Mouse (Mus musculus): ENCODE results near the gene Fam208b. TPM values are rescaled to one million over a fixed set of nuclear protein-coding genes. Genes with fewer than 3 reads are reported as not detected.

Gene Fam208b
- total and polyA plus RNA-seq, 2 experiments from 2014 or later = 10.1 to 34.9 TPM

GRCm38 (mm10) chr13:3610118-3610794, 652 bp downstream of the Fam208b start:
- H3K4me3 ChIP-seq (ENCODE audit: low read depth, low read length) = peak overlapping the region; percentile 97
- peak overlapping the region; percentile 79 for H3K9ac ChIP-seq (replicated peaks; ENCODE audit: low read length, poor library complexity, severe bottlenecking)
- peak; percentile 29 for DNase-seq (ENCODE audit: low spot score)
- H3K27ac ChIP-seq (ENCODE audit: low read depth, low read length) = peak overlapping the region; percentile 89
- WGBS = 1% methylated on average over 41 of the region's 50 CpGs
- H3K4me2 ChIP-seq (ENCODE audit: low read depth, low read length, poor library complexity, severe bottlenecking) = peak overlapping the region; percentile 88
- H3K27me3 ChIP-seq (ENCODE audit: insufficient read depth, low read length) = no peaks in the 10 kb centered on the region; the same call in 1 of the 2 replicates
- H3K9me3 ChIP-seq (ENCODE audit: low read length) = no peaks in the 10 kb centered on the region
- peak; percentile 53; the same call in 1 of the 2 replicates for ATAC-seq (ENCODE audit: low FRiP score)
- no peaks in the 10 kb centered on the region for H3K4me1 ChIP-seq (ENCODE audit: insufficient read depth, low read length)
- TF ChIP-seq CTCF (IDR thresholded peaks at IDR 0.05) = no peak
- no peaks in the 10 kb centered on the region for H3K36me3 ChIP-seq (ENCODE audit: insufficient read depth, low read length)

- 26% methylated on average over 8 of the region's 8 CpGs for WGBS
- DNase-seq (ENCODE audit: low spot score) (no peak), ATAC-seq (ENCODE audit: low FRiP score) (no peak)
- Histone ChIP-seq H3K9ac (replicated peaks; ENCODE audit: low read length, poor library complexity, severe bottlenecking) (peak overlapping the region; percentile 79), H3K9me3 (ENCODE audit: low read length) (no peaks in the 10 kb centered on the region), H3K4me1 (ENCODE audit: insufficient read depth, low read length) (no peaks in the 10 kb centered on the region), H3K36me3 (ENCODE audit: insufficient read depth, low read length) (no peaks in the 10 kb centered on the region), H3K27ac (ENCODE audit: low read depth, low read length) (no peak overlapping the region; the same call in 1 of the 2 replicates), H3K4me2 (ENCODE audit: low read depth, low read length, poor library complexity, severe bottlenecking) (peak overlapping the region; percentile 88), H3K4me3 (ENCODE audit: low read depth, low read length) (peak overlapping the region; percentile 97), H3K27me3 (ENCODE audit: insufficient read depth, low read length) (no peaks in the 10 kb centered on the region; the same call in 1 of the 2 replicates)
- no peak for TF ChIP-seq CTCF (IDR thresholded peaks at IDR 0.05)
Observed at GRCm38 (mm10) chr13:3609780-3610117, 1.2 kb downstream of the Fam208b start.

- H3K4me1 ChIP-seq (ENCODE audit: insufficient read depth, low read length) = no peaks in the 10 kb centered on the region
- H3K4me2 ChIP-seq (ENCODE audit: low read depth, low read length, poor library complexity, severe bottlenecking) = no peak overlapping the region
- H3K27ac ChIP-seq (ENCODE audit: low read depth, low read length) = no peak overlapping the region
- H3K27me3 ChIP-seq (ENCODE audit: insufficient read depth, low read length) = no peaks in the 10 kb centered on the region
- H3K36me3 ChIP-seq (ENCODE audit: insufficient read depth, low read length) = peaks cover 23% of the 10 kb centered on the region; the same call in 1 of the 2 replicates
- no peak overlapping the region for H3K9ac ChIP-seq (replicated peaks; ENCODE audit: low read length, poor library complexity, severe bottlenecking)
- TF ChIP-seq CTCF (IDR thresholded peaks at IDR 0.05) = no peak
- ATAC-seq (ENCODE audit: low FRiP score) (no peak), DNase-seq (ENCODE audit: low spot score) (no peak)
- 98% methylated on average over 6 of the region's 6 CpGs for WGBS
- H3K4me3 ChIP-seq (ENCODE audit: low read depth, low read length) = no peak overlapping the region
- H3K9me3 ChIP-seq (ENCODE audit: low read length) = no peaks in the 10 kb centered on the region
Observed at GRCm38 (mm10) chr13:3596232-3596631, 14.7 kb downstream of the Fam208b start.

GRCm38 (mm10) chr13:3594311-3594710, 16.6 kb downstream of the Fam208b start:
- no peak for TF ChIP-seq CTCF (IDR thresholded peaks at IDR 0.05)
- ATAC-seq (ENCODE audit: low FRiP score) = no peak
- Histone ChIP-seq H3K4me1 (ENCODE audit: insufficient read depth, low read length) (no peaks in the 10 kb centered on the region), H3K9ac (replicated peaks; ENCODE audit: low read length, poor library complexity, severe bottlenecking) (no peak overlapping the region), H3K4me3 (ENCODE audit: low read depth, low read length) (no peak overlapping the region), H3K4me2 (ENCODE audit: low read depth, low read length, poor library complexity, severe bottlenecking) (no peak overlapping the region), H3K27me3 (ENCODE audit: insufficient read depth, low read length) (no peaks in the 10 kb centered on the region), H3K36me3 (ENCODE audit: insufficient read depth, low read length) (peaks cover 33% of the 10 kb centered on the region), H3K27ac (ENCODE audit: low read depth, low read length) (no peak overlapping the region), H3K9me3 (ENCODE audit: low read length) (no peaks in the 10 kb centered on the region)
- 94% methylated on average over 1 of the region's 1 CpGs for WGBS
- no peak for DNase-seq (ENCODE audit: low spot score)

GRCm38 (mm10) chr13:3590789-3591188, 20.1 kb downstream of the Fam208b start:
- Histone ChIP-seq H3K9me3 (ENCODE audit: low read length) (no peaks in the 10 kb centered on the region), H3K27ac (ENCODE audit: low read depth, low read length) (no peak overlapping the region), H3K4me1 (ENCODE audit: insufficient read depth, low read length) (no peaks in the 10 kb centered on the region), H3K4me2 (ENCODE audit: low read depth, low read length, poor library complexity, severe bottlenecking) (no peak overlapping the region), H3K9ac (replicated peaks; ENCODE audit: low read length, poor library complexity, severe bottlenecking) (no peak overlapping the region), H3K27me3 (ENCODE audit: insufficient read depth, low read length) (no peaks in the 10 kb centered on the region), H3K36me3 (ENCODE audit: insufficient read depth, low read length) (peaks cover 47% of the 10 kb centered on the region), H3K4me3 (ENCODE audit: low read depth, low read length) (no peak overlapping the region)
- peak; percentile 57 for TF ChIP-seq CTCF (IDR thresholded peaks at IDR 0.05)
- peak; percentile 15 for DNase-seq (ENCODE audit: low spot score)
- ATAC-seq (ENCODE audit: low FRiP score) = no peak
- WGBS = 81% methylated on average over 3 of the region's 3 CpGs

GRCm38 (mm10) chr13:3563953-3564352, 47.0 kb downstream of the Fam208b start:
- no peak for ATAC-seq (ENCODE audit: low FRiP score)
- no peaks in the 10 kb centered on the region for H3K9me3 ChIP-seq (ENCODE audit: low read length)
- DNase-seq (ENCODE audit: low spot score) = no peak
- no peak overlapping the region for H3K27ac ChIP-seq (ENCODE audit: low read depth, low read length)
- H3K36me3 ChIP-seq (ENCODE audit: insufficient read depth, low read length) = peaks cover 21% of the 10 kb centered on the region
- 80% methylated on average over 2 of the region's 2 CpGs for WGBS
- no peak overlapping the region for H3K4me2 ChIP-seq (ENCODE audit: low read depth, low read length, poor library complexity, severe bottlenecking)
- no peak overlapping the region for H3K4me3 ChIP-seq (ENCODE audit: low read depth, low read length)
- no peaks in the 10 kb centered on the region for H3K27me3 ChIP-seq (ENCODE audit: insufficient read depth, low read length)
- H3K4me1 ChIP-seq (ENCODE audit: insufficient read depth, low read length) = no peaks in the 10 kb centered on the region
- no peak for TF ChIP-seq CTCF (IDR thresholded peaks at IDR 0.05)
- H3K9ac ChIP-seq (replicated peaks; ENCODE audit: low read length, poor library complexity, severe bottlenecking) = no peak overlapping the region
